Mouse (Mus musculus): Measurements from ENCODE around the gene Gcnt4.
"Not testable (repeated sequence)": the region's sequence is repeated elsewhere in the genome, so short reads cannot be mapped to it uniquely, and the experiment has no call there.

DNA sequence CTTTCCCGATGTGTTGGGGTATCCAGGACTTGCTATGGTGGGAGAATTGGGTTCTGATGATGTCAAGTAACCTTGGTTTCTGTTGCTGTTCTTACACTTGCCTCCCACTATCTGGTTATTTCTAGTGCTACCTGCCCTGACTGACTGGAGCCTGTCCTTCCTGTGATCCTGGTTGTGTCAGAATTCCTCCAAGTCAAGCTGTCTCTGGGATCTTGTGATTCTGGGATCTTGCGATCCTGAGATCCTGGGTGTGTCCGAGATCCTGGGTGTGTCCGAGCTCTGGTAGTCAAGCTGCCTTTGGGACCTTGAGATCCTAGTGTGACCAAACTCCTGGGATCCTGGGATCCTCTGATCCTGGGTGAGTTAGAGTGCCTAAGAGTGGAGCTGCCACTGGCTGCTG, 1.4 kb upstream of the Gcnt4 start:
- TF ChIP-seq CEBPB (IDR thresholded peaks at IDR 0.05; ENCODE audit: low read depth); CTCF (IDR thresholded peaks at IDR 0.05; ENCODE audit: control insufficient read depth, insufficient read depth, insufficient read length); MAX (IDR thresholded peaks at IDR 0.05); MYOD1 (IDR thresholded peaks at IDR 0.05; ENCODE audit: control insufficient read depth, insufficient read length, low read depth): not testable (repeated sequence)

Data from C2C12 (cell line).